Mouse (Mus musculus): ENCODE measurements around the gene Adcy2.

GRCm38 (mm10) chr13:68985789-68986188 lies 13.6 kb downstream of the Adcy2 start:
- no peak for TF ChIP-seq CTCF (IDR thresholded peaks at IDR 0.05; ENCODE audit: low read depth, low read length)
- TF ChIP-seq POLR2A (IDR thresholded peaks at IDR 0.05; ENCODE audit: insufficient read depth, low read length): no peak

Measured in ES-Bruce4 (cell line).